Mouse (Mus musculus): ENCODE measurements around the gene Lhx3. TPM values are rescaled to one million over a fixed set of nuclear protein-coding genes. Genes with fewer than 3 reads are reported as not detected.

Lhx3 gene
- polyA plus RNA-seq, 1 experiment from 2014 or later: 3.3 TPM

- H3K4me3 ChIP-seq (ENCODE audit: low read length): no peak overlapping the region
These were observed 19.6 kb downstream of the Lhx3 start for GRCm38 (mm10) chr2:26188517-26188916.

GRCm38 (mm10) chr2:26184352-26184751, 23.7 kb downstream of the Lhx3 start:
- no peak overlapping the region for H3K9ac ChIP-seq (ENCODE audit: low read depth, low read length)
- no peak for ATAC-seq
- no peak overlapping the region for H3K27ac ChIP-seq (ENCODE audit: low read depth, low read length)
- no peaks in the 10 kb centered on the region for H3K9me3 ChIP-seq (ENCODE audit: control insufficient read depth, low read length)
- no peaks in the 10 kb centered on the region for H3K36me3 ChIP-seq (ENCODE audit: control insufficient read depth, insufficient read depth, low read length)
- H3K4me3 ChIP-seq (ENCODE audit: low read length): no peak overlapping the region
- H3K4me1 ChIP-seq (ENCODE audit: control insufficient read depth, insufficient read depth, low read depth, low read length): no peaks in the 10 kb centered on the region
- H3K27me3 ChIP-seq (replicated peaks; ENCODE audit: control insufficient read depth, insufficient read depth, low read length): no peaks in the 10 kb centered on the region
- H3K4me2 ChIP-seq (ENCODE audit: low read length): no peak overlapping the region
- WGBS: 58% methylated on average over 3 of the region's 3 CpGs

More at GRCm38 (mm10) chr2:26188517-26188916, 19.6 kb downstream of the Lhx3 start:
- ATAC-seq: no peak
- 83% methylated on average over 5 of the region's 5 CpGs for WGBS
- Histone ChIP-seq H3K9ac (ENCODE audit: low read depth, low read length) (no peak overlapping the region), H3K4me1 (ENCODE audit: control insufficient read depth, insufficient read depth, low read depth, low read length) (no peaks in the 10 kb centered on the region), H3K27me3 (replicated peaks; ENCODE audit: control insufficient read depth, insufficient read depth, low read length) (no peaks in the 10 kb centered on the region), H3K36me3 (ENCODE audit: control insufficient read depth, insufficient read depth, low read length) (no peaks in the 10 kb centered on the region), H3K4me2 (ENCODE audit: low read length) (no peak overlapping the region), H3K27ac (ENCODE audit: low read depth, low read length) (no peak overlapping the region), H3K9me3 (ENCODE audit: control insufficient read depth, low read length) (no peaks in the 10 kb centered on the region)

- Histone ChIP-seq H3K4me1 (ENCODE audit: control insufficient read depth, insufficient read depth, low read depth, low read length) (no peaks in the 10 kb centered on the region), H3K4me3 (ENCODE audit: low read length) (no peak overlapping the region), H3K27me3 (replicated peaks; ENCODE audit: control insufficient read depth, insufficient read depth, low read length) (no peaks in the 10 kb centered on the region), H3K9ac (ENCODE audit: low read depth, low read length) (no peak overlapping the region; the same call in 1 of the 2 replicates), H3K36me3 (ENCODE audit: control insufficient read depth, insufficient read depth, low read length) (no peaks in the 10 kb centered on the region), H3K9me3 (ENCODE audit: control insufficient read depth, low read length) (no peaks in the 10 kb centered on the region), H3K27ac (ENCODE audit: low read depth, low read length) (no peak overlapping the region), H3K4me2 (ENCODE audit: low read length) (no peak overlapping the region)
- 0 out of 2 replicates have a peak, but pooled peaks have one; percentile 37 for ATAC-seq
- WGBS: 17% methylated on average over 6 of the region's 6 CpGs
These were observed 25.4 kb downstream of the Lhx3 start for GRCm38 (mm10) chr2:26182646-26183045.

DNA sequence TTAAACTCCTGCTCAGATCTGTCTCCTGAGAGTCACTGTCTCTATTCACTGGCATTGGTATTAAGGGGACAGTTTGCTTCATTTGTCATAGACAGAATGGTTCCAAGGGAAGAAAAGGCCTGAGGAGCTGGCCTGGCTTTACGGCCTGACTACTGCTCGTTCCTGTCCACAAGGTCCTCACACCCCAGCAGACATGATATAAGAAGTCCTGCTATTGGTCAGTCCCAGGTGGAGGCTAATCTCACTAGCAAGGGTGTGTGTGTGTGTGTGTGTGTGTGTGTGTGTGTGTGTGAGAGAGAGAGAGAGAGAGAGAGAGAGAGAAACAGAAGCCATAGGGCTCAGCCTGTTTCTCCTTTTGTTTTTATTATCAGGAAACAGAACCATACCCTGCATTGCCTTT, 30.9 kb downstream of the Lhx3 start:
- Histone ChIP-seq H3K4me3 (ENCODE audit: low read length) (no peak overlapping the region), H3K36me3 (ENCODE audit: control insufficient read depth, insufficient read depth, low read length) (no peaks in the 10 kb centered on the region), H3K27ac (ENCODE audit: low read depth, low read length) (no peak overlapping the region), H3K27me3 (replicated peaks; ENCODE audit: control insufficient read depth, insufficient read depth, low read length) (no peaks in the 10 kb centered on the region; the same call in 1 of the 2 replicates), H3K4me2 (ENCODE audit: low read length) (no peak overlapping the region), H3K4me1 (ENCODE audit: control insufficient read depth, insufficient read depth, low read depth, low read length) (no peaks in the 10 kb centered on the region), H3K9me3 (ENCODE audit: control insufficient read depth, low read length) (no peaks in the 10 kb centered on the region), H3K9ac (ENCODE audit: low read depth, low read length) (no peak overlapping the region)
- WGBS: 53% methylated on average over 2 of the region's 2 CpGs
- no peak for ATAC-seq

GRCm38 (mm10) chr2:26176731-26177130, 31.4 kb downstream of the Lhx3 start:
- Histone ChIP-seq H3K4me3 (ENCODE audit: low read length) (no peak overlapping the region), H3K27ac (ENCODE audit: low read depth, low read length) (no peak overlapping the region), H3K4me2 (ENCODE audit: low read length) (no peak overlapping the region), H3K4me1 (ENCODE audit: control insufficient read depth, insufficient read depth, low read depth, low read length) (no peaks in the 10 kb centered on the region), H3K36me3 (ENCODE audit: control insufficient read depth, insufficient read depth, low read length) (no peaks in the 10 kb centered on the region), H3K9ac (ENCODE audit: low read depth, low read length) (no peak overlapping the region), H3K9me3 (ENCODE audit: control insufficient read depth, low read length) (no peaks in the 10 kb centered on the region), H3K27me3 (replicated peaks; ENCODE audit: control insufficient read depth, insufficient read depth, low read length) (peaks cover 3% of the 10 kb centered on the region; the same call in 1 of the 2 replicates)
- ATAC-seq: no peak
- 59% methylated on average over 5 of the region's 5 CpGs for WGBS

GRCm38 (mm10) chr2:26175191-26175590, 32.9 kb downstream of the Lhx3 start:
- Histone ChIP-seq H3K4me2 (ENCODE audit: low read length) (no peak overlapping the region), H3K9ac (ENCODE audit: low read depth, low read length) (no peak overlapping the region), H3K4me3 (ENCODE audit: low read length) (no peak overlapping the region), H3K4me1 (ENCODE audit: control insufficient read depth, insufficient read depth, low read depth, low read length) (no peaks in the 10 kb centered on the region), H3K27ac (ENCODE audit: low read depth, low read length) (no peak overlapping the region), H3K27me3 (replicated peaks; ENCODE audit: control insufficient read depth, insufficient read depth, low read length) (peaks cover 3% of the 10 kb centered on the region; the same call in 1 of the 2 replicates), H3K36me3 (ENCODE audit: control insufficient read depth, insufficient read depth, low read length) (no peaks in the 10 kb centered on the region), H3K9me3 (ENCODE audit: control insufficient read depth, low read length) (no peaks in the 10 kb centered on the region)
- ATAC-seq: peak; percentile 54; the same call in 1 of the 2 replicates
- WGBS: 33% methylated on average over 4 of the region's 4 CpGs

- Histone ChIP-seq H3K4me3 (ENCODE audit: low read length) (no peak overlapping the region), H3K4me2 (ENCODE audit: low read length) (no peak overlapping the region), H3K4me1 (ENCODE audit: control insufficient read depth, insufficient read depth, low read depth, low read length) (peaks cover 2% of the 10 kb centered on the region; the same call in 1 of the 2 replicates), H3K9ac (ENCODE audit: low read depth, low read length) (no peak overlapping the region), H3K27ac (ENCODE audit: low read depth, low read length) (no peak overlapping the region), H3K27me3 (replicated peaks; ENCODE audit: control insufficient read depth, insufficient read depth, low read length) (peaks cover 3% of the 10 kb centered on the region), H3K9me3 (ENCODE audit: control insufficient read depth, low read length) (no peaks in the 10 kb centered on the region), H3K36me3 (ENCODE audit: control insufficient read depth, insufficient read depth, low read length) (no peaks in the 10 kb centered on the region)
- no peak for ATAC-seq
- WGBS: 76% methylated on average over 2 of the region's 2 CpGs
These were observed 35.9 kb downstream of the Lhx3 start for GRCm38 (mm10) chr2:26172166-26172565.

DNA sequence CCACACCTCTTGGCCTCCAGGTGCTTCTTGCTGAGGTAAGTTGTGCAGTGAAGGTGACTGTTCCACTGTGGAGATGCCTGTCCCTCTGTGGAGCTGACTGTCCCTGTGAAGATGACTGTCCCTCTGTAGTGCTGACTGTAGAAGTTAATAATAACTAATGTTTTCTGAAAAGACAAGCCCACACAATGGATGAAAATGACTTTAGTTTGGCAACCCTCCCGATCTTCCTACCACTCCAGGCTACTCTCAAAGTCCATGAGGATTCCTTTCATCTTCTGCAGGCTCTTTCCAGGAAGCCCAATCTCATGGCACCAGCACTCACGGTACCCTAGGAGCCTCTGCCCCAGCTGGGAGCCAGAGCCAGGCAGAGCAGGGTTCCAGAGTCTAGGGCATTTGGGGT, 37.7 kb downstream of the Lhx3 start:
- H3K27me3 ChIP-seq (replicated peaks; ENCODE audit: control insufficient read depth, insufficient read depth, low read length): peaks cover 3% of the 10 kb centered on the region; the same call in 1 of the 2 replicates
- peaks cover 2% of the 10 kb centered on the region; the same call in 1 of the 2 replicates for H3K4me1 ChIP-seq (ENCODE audit: control insufficient read depth, insufficient read depth, low read depth, low read length)
- ATAC-seq: no peak
- H3K36me3 ChIP-seq (ENCODE audit: control insufficient read depth, insufficient read depth, low read length): no peaks in the 10 kb centered on the region
- H3K27ac ChIP-seq (ENCODE audit: low read depth, low read length): no peak overlapping the region
- H3K4me3 ChIP-seq (ENCODE audit: low read length): no peak overlapping the region
- H3K4me2 ChIP-seq (ENCODE audit: low read length): no peak overlapping the region
- no peaks in the 10 kb centered on the region for H3K9me3 ChIP-seq (ENCODE audit: control insufficient read depth, low read length)
- WGBS: 54% methylated on average over 2 of the region's 2 CpGs
- H3K9ac ChIP-seq (ENCODE audit: low read depth, low read length): no peak overlapping the region

GRCm38 (mm10) chr2:26168843-26169579, 39.1 kb downstream of the Lhx3 start:
- 31% methylated on average over 11 of the region's 11 CpGs for WGBS
- Histone ChIP-seq H3K9ac (ENCODE audit: low read depth, low read length) (no peak overlapping the region), H3K36me3 (ENCODE audit: control insufficient read depth, insufficient read depth, low read length) (no peaks in the 10 kb centered on the region), H3K4me1 (ENCODE audit: control insufficient read depth, insufficient read depth, low read depth, low read length) (peaks cover 2% of the 10 kb centered on the region; the same call in 1 of the 2 replicates), H3K4me2 (ENCODE audit: low read length) (no peak overlapping the region), H3K9me3 (ENCODE audit: control insufficient read depth, low read length) (no peaks in the 10 kb centered on the region), H3K27me3 (replicated peaks; ENCODE audit: control insufficient read depth, insufficient read depth, low read length) (peaks cover 3% of the 10 kb centered on the region; the same call in 1 of the 2 replicates), H3K27ac (ENCODE audit: low read depth, low read length) (no peak overlapping the region), H3K4me3 (ENCODE audit: low read length) (no peak overlapping the region)
- no peak for ATAC-seq
